Mouse (Mus musculus): ENCODE results near the gene Hadhb.

Gene Hadhb

GRCm38 (mm10) chr5:30128680-30129079 is 26.4 kb upstream of the Hadhb start:
- no peak for DNase-seq

- DNase-seq = no peak
These were observed 23.8 kb upstream of the Hadhb start for GRCm38 (mm10) chr5:30131246-30131645.

- no peak for DNase-seq
These were observed 22.9 kb upstream of the Hadhb start for GRCm38 (mm10) chr5:30132173-30132572.

- DNase-seq = no peak
These were observed 19.3 kb upstream of the Hadhb start for GRCm38 (mm10) chr5:30135711-30136231.

GRCm38 (mm10) chr5:30137271-30137670 is 17.8 kb upstream of the Hadhb start:
- no peak for DNase-seq

- no peak for DNase-seq
These were observed 16.9 kb upstream of the Hadhb start for GRCm38 (mm10) chr5:30138193-30138592.

- no peak for DNase-seq
These were observed 8.5 kb upstream of the Hadhb start for GRCm38 (mm10) chr5:30146526-30146925.

- no peak for DNase-seq
These were observed 6.7 kb upstream of the Hadhb start for GRCm38 (mm10) chr5:30148133-30148920.

GRCm38 (mm10) chr5:30152007-30152406 is 3.0 kb upstream of the Hadhb start:
- DNase-seq = no peak

- DNase-seq = no peak
These were observed 2.6 kb upstream of the Hadhb start for GRCm38 (mm10) chr5:30152413-30152812.

- no peak for DNase-seq
These were observed 1.8 kb upstream of the Hadhb start for GRCm38 (mm10) chr5:30153222-30153621.

- no peak for DNase-seq
These were observed 1.0 kb upstream of the Hadhb start for GRCm38 (mm10) chr5:30154013-30154412.

- DNase-seq = no peak
These were observed 346 bp downstream of the Hadhb start for GRCm38 (mm10) chr5:30155395-30155792.

GRCm38 (mm10) chr5:30155821-30156629 is 977 bp downstream of the Hadhb start:
- no peak for DNase-seq

- no peak for DNase-seq
These were observed 4.6 kb downstream of the Hadhb start for GRCm38 (mm10) chr5:30159601-30160000.

GRCm38 (mm10) chr5:30161836-30162235 is 6.8 kb downstream of the Hadhb start:
- no peak for DNase-seq

GRCm38 (mm10) chr5:30162339-30162738 is 7.3 kb downstream of the Hadhb start:
- DNase-seq = no peak

- DNase-seq = no peak
These were observed 10.3 kb downstream of the Hadhb start for GRCm38 (mm10) chr5:30165234-30165946.

GRCm38 (mm10) chr5:30170303-30170940 is 15.4 kb downstream of the Hadhb start:
- DNase-seq = no peak

- DNase-seq = no peak
These were observed 17.1 kb downstream of the Hadhb start for GRCm38 (mm10) chr5:30172115-30172514.

GRCm38 (mm10) chr5:30172931-30173692 is 18.1 kb downstream of the Hadhb start:
- DNase-seq = no peak

GRCm38 (mm10) chr5:30175811-30176210 is 20.8 kb downstream of the Hadhb start:
- no peak for DNase-seq
